Mouse (Mus musculus) forebrain, postnatal 0 days (tissue): Measurements from ENCODE around the gene Cd320. TPM values are rescaled to one million over a fixed set of nuclear protein-coding genes. Genes with fewer than 3 reads are reported as not detected.
"Not testable (repeated sequence)": the region's sequence is repeated elsewhere in the genome, so short reads cannot be mapped to it uniquely, and the experiment has no call there.

ENCODE experiments used
- ATAC-seq: fragments of 200-750 bp; cut with Nextera tagmentation; 2 replicates; pipeline ENCODE4 v1.8.0; 2017; ENCODE audit warnings: mild to moderate bottlenecking, moderate library complexity
- DNase-seq: peaks from one replicate; pipeline ENCODE4 v3.0.0-alpha.2; 2015
- H3K27ac ChIP-seq: fragments of 300-500 bp; sonication (generic); 2 replicates; pipeline ENCODE4 v1.5.1; 2014; ENCODE audit warnings: low read depth, mild to moderate bottlenecking, antibody characterized with exemption, low read length, moderate library complexity, mixed read lengths
- H3K27me3 ChIP-seq: fragments of 300-500 bp; sonication (generic); 2 replicates; pipeline ENCODE4 v1.6.1; 2014; ENCODE audit warnings: mild to moderate bottlenecking, low read length, mixed read lengths; ENCODE audit not compliant: insufficient read depth
- H3K36me3 ChIP-seq: fragments of 300-500 bp; sonication (generic); 2 replicates; pipeline ENCODE4 v1.6.1; 2014; ENCODE audit warnings: mild to moderate bottlenecking, moderate library complexity; ENCODE audit not compliant: insufficient read depth
- H3K4me1 ChIP-seq: fragments of 300-500 bp; sonication (generic); 2 replicates; pipeline ENCODE4 v1.6.1; 2014; ENCODE audit warnings: antibody characterized with exemption; ENCODE audit not compliant: insufficient read depth
- H3K4me2 ChIP-seq: fragments of 300-500 bp; sonication (generic); 2 replicates; pipeline ENCODE4 v1.6.1; 2014; ENCODE audit warnings: low read depth, mild to moderate bottlenecking, moderate library complexity
- H3K4me3 ChIP-seq: fragments of 300-500 bp; sonication (generic); 2 replicates; pipeline ENCODE4 v1.5.1; 2014; ENCODE audit warnings: low read depth, low read length, mixed read lengths
- H3K9ac ChIP-seq: fragments of 300-500 bp; sonication (generic); 2 replicates; pipeline ENCODE4 v1.6.1; 2014; ENCODE audit warnings: mild to moderate bottlenecking
- H3K9me3 ChIP-seq: fragments of 300-500 bp; sonication (generic); 2 replicates; pipeline ENCODE4 v1.6.1; 2016; ENCODE audit warnings: low read length
- CTCF ChIP-seq: sonication (generic); IDR thresholded peaks from 2 replicates; pipeline ENCODE4 v1.5.1; 2016; ENCODE audit warnings: antibody characterized with exemption, control low read depth, low read depth
- WGBS: fragments of 180-500 bp; shearing (Covaris S2); extraction: QIAGEN DNeasy Blood & Tissue Kit; methylation state at CpG from one replicate; pipeline ENCODE4 v1.1.7; 2014; 5-methylcytosine and 5-hydroxymethylcytosine counted together
- microRNA-seq, 2 experiments: library from miRNA; unstranded; fragments of <30 nt; microRNA quantifications; one replicate each; pipeline ENCODE4; 2016
- polyA plus RNA-seq: library from polyadenylated mRNA; unstranded; fragments of >200 nt; fragmentation: Nextera tagmentation; extraction: Ambion mirVana; gene quantifications from 2 replicates; pipeline ENCODE4 v1.2.1, GENCODE M21; 2015
- total RNA-seq: library from RNA; depleted of rRNA; stranded (reverse); fragments of >200 nt; gene quantifications from 2 replicates; pipeline ENCODE4 v1.2.3, GENCODE M21; 2014; rRNA removed

Gene Cd320
- total and polyA plus RNA-seq, 2 experiments from 2014 or later: 17.2 to 50.3 TPM

GRCm38 (mm10) chr17:33890533-33891059, 47.7 kb downstream of the Cd320 start, which contains the start of gene Kifc1:
Kifc1 (minus strand) TSS chr17:33890661.
- Histone ChIP-seq H3K4me2 (peak within 1 kb of the TSS; percentile 71), H3K4me1 (no peaks in the 10 kb centered on the region), H3K9me3 (no peaks in the 10 kb centered on the region), H3K4me3 (peak within 1 kb of the TSS; percentile 44), H3K9ac (peak within 1 kb of the TSS; percentile 6), H3K27me3 (no peaks in the 10 kb centered on the region), H3K36me3 (no peaks in the 10 kb centered on the region), H3K27ac (no peak within 1 kb of the TSS)
- TF ChIP-seq CTCF: peak; percentile 99
- ATAC-seq (peak; percentile 100), DNase-seq (peak; percentile 100)
- under 1% methylated on average over 49 of the region's 49 CpGs for WGBS

DNA sequence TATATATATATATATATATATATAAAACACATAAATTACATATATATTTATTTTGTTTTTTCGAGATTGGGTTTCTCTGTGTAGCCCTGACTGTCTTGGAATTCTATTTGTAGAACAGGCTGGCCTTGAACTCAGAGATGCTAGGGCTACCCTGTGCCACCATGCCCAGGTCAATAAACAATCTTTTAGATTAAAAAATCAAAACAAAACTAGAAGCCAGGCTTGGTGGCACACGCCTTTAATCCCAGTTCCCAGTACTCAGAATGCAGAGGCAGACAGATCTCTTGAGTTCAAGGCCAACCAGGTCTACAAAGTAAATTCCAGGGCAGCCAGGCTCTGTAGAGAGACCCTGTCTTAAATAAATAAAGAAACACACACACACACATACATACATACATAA, 48.5 kb downstream of the Cd320 start:
- H3K36me3 ChIP-seq: no peaks in the 10 kb centered on the region
- H3K4me3 ChIP-seq: no peak overlapping the region
- H3K9ac ChIP-seq: no peak overlapping the region
- WGBS: 70% methylated on average over 2 of the region's 2 CpGs
- H3K4me1 ChIP-seq: no peaks in the 10 kb centered on the region
- H3K9me3 ChIP-seq: no peaks in the 10 kb centered on the region
- ATAC-seq (no peak), DNase-seq (no peak)
- no peak overlapping the region for H3K27ac ChIP-seq
- no peak for TF ChIP-seq CTCF
- no peaks in the 10 kb centered on the region for H3K27me3 ChIP-seq
- no peak overlapping the region for H3K4me2 ChIP-seq

DNA sequence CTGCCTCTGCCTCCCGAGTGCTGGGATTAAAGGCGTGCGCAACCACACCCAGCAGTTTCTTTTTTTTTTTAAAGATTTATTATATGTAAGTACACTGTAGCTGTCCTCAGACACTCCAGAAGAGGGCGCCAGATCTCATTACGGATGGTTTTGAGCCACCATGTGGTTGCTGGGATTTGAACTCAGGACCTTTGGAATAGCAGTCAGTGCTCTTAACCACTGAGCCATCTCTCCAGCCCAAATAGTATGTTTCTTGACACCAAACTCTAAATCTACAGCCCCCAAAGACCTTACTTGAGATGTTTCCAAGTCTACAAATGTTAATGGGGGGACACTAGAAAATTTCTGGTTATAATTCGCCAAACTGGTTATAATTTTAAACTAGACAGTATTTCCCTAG, 49.0 kb downstream of the Cd320 start:
- DNase-seq, H3K4me1 ChIP-seq, H3K9me3 ChIP-seq, H3K27me3 ChIP-seq, H3K27ac ChIP-seq, H3K4me2 ChIP-seq, H3K9ac ChIP-seq, H3K36me3 ChIP-seq, H3K4me3 ChIP-seq, ATAC-seq: not testable (repeated sequence)
- TF ChIP-seq CTCF: 0 out of 2 replicates have a peak, but pooled peaks have one; percentile 3
- 75% methylated on average over 6 of the region's 6 CpGs for WGBS

DNA sequence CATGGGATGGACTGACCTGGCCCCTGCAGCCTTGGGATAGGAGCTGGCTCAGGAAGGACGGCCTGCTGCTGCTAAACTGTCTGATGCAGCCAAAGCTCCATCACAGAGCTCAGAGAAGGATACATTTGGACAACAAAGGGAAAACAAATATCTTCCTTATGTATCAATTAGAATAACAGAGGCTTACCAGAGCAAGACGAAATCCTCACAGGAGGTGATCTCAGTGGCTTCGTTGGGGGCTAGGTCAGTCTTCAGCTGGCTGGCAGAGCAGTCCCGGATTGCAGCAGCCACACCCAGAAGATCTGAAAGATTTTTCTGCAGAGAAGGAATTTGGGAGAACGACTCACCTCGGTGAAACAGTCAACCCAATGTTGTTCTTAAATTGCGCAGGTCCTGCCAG, 49.5 kb downstream of the Cd320 start:
- Histone ChIP-seq H3K4me2 (no peak overlapping the region), H3K27ac (no peak overlapping the region), H3K4me3 (no peak overlapping the region), H3K27me3 (no peaks in the 10 kb centered on the region), H3K9me3 (no peaks in the 10 kb centered on the region), H3K9ac (no peak overlapping the region), H3K4me1 (no peaks in the 10 kb centered on the region), H3K36me3 (no peaks in the 10 kb centered on the region)
- ATAC-seq: no peak
- TF ChIP-seq CTCF: no peak
- 29% methylated on average over 7 of the region's 7 CpGs for WGBS
- no peak for DNase-seq

- not testable (repeated sequence) for ATAC-seq, H3K36me3 ChIP-seq, H3K27ac ChIP-seq, H3K4me3 ChIP-seq, DNase-seq, H3K4me1 ChIP-seq, H3K9me3 ChIP-seq, H3K9ac ChIP-seq, H3K4me2 ChIP-seq, H3K27me3 ChIP-seq
- WGBS: 83% methylated on average over 4 of the region's 4 CpGs
Measured at GRCm38 (mm10) chr17:33893011-33893410, 50.1 kb downstream of the Cd320 start.

DNA sequence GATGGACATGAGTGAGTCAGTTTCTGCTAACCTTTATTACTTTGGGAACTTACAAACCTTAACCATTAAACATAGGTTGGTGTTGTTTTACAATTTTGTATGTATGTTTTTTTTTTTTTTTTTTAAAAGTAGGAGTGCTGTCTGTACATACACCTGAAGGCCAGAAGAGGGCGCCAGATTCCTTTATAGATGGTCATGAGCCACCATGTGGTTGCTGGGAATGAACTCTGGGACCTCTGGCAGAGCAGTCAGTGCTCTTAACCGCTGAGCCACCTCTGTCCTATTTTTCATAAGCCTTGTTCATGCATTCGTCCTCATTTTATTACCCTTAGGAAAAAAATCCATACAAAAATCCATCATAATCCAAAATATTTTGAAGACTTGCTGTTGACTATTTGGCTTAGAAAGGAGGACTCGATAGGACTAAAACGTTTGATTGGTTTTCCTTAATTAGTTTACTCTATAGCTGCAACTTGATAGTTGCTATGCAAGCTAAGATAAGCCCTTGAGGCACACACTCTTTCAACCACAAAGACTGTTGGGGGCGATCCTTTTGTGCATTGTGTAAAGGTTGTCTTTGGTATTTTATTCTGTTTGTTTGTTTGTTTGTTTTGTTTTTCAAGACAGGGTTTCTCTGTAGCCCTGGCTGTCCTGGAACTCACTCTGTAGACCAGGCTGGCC, 54.4 kb downstream of the Cd320 start:
- Histone ChIP-seq H3K27me3 (no peaks in the 10 kb centered on the region), H3K27ac (no peak overlapping the region), H3K9me3 (no peaks in the 10 kb centered on the region), H3K9ac (no peak overlapping the region), H3K4me3 (no peak overlapping the region), H3K36me3 (no peaks in the 10 kb centered on the region), H3K4me2 (no peak overlapping the region), H3K4me1 (no peaks in the 10 kb centered on the region)
- peak; percentile 57 for DNase-seq
- ATAC-seq: no peak
- TF ChIP-seq CTCF: peak; percentile 62
- 43% methylated on average over 6 of the region's 6 CpGs for WGBS

- not testable (repeated sequence) for H3K4me2 ChIP-seq, ATAC-seq, H3K4me3 ChIP-seq, H3K9me3 ChIP-seq, H3K4me1 ChIP-seq, H3K36me3 ChIP-seq, H3K27me3 ChIP-seq, H3K27ac ChIP-seq, H3K9ac ChIP-seq, DNase-seq
- WGBS: 89% methylated on average over 4 of the region's 4 CpGs
Measured at GRCm38 (mm10) chr17:33898193-33898592, 55.3 kb downstream of the Cd320 start.

Small RNA genes lying within 50 kb of the gene (microRNA-seq; reads per million reads assigned to microRNA genes)
- gene Gm27740: 0 reads per million in 2 experiments

Other genes with a start within 250 kb of the Cd320 start
- gene Zfp414, start 214.0 kb upstream of the Cd320 start, total RNA-seq: 31.2 and 58.8 TPM in 2 replicates
- 71.8 and 72.0 TPM in 2 replicates for gene Zfp414, start 214.0 kb upstream of the Cd320 start, polyA plus RNA-seq
- gene Pram1, start 205.0 kb upstream of the Cd320 start, total RNA-seq: not detected in 2 replicates
- 0.14 and 0.30 TPM in 2 replicates for gene Pram1, start 205.0 kb upstream of the Cd320 start, polyA plus RNA-seq
- 73.6 and 87.1 TPM in 2 replicates for gene Hnrnpm, start 156.2 kb upstream of the Cd320 start, total RNA-seq
- 135 and 151 TPM in 2 replicates for gene Hnrnpm, start 156.2 kb upstream of the Cd320 start, polyA plus RNA-seq
- gene March2, start 124.4 kb upstream of the Cd320 start, total RNA-seq: 96.5 and 102 TPM in 2 replicates
- gene March2, start 124.4 kb upstream of the Cd320 start, polyA plus RNA-seq: 72.5 and 77.6 TPM in 2 replicates
- 78.1 and 106 TPM in 2 replicates for gene Rab11b, start 82.6 kb upstream of the Cd320 start, total RNA-seq
- gene Rab11b, start 82.6 kb upstream of the Cd320 start, polyA plus RNA-seq: 527 and 560 TPM in 2 replicates
- 13.2 and 17.2 TPM in 2 replicates for gene Angptl4, start 61.3 kb upstream of the Cd320 start, total RNA-seq
- gene Angptl4, start 61.3 kb upstream of the Cd320 start, polyA plus RNA-seq: 24.4 and 25.2 TPM in 2 replicates
- gene Kank3, start 32.6 kb upstream of the Cd320 start, total RNA-seq: 36.5 and 42.7 TPM in 2 replicates
- 35.8 and 43.4 TPM in 2 replicates for gene Kank3, start 32.6 kb upstream of the Cd320 start, polyA plus RNA-seq
- gene Rps28, start 18.5 kb upstream of the Cd320 start, total RNA-seq: 589 and 1,055 TPM in 2 replicates
- 603 and 823 TPM in 2 replicates for gene Rps28, start 18.5 kb upstream of the Cd320 start, polyA plus RNA-seq
- 258 and 291 TPM in 2 replicates for gene Ndufa7, start 18.5 kb upstream of the Cd320 start, total RNA-seq
- gene Ndufa7, start 18.5 kb upstream of the Cd320 start, polyA plus RNA-seq: 529 and 626 TPM in 2 replicates
- gene Gm7029, start 30.7 kb downstream of the Cd320 start, total RNA-seq: not detected in 2 replicates
- not detected in 2 replicates for gene Gm7029, start 30.7 kb downstream of the Cd320 start, polyA plus RNA-seq
- gene Kifc1, start 47.6 kb downstream of the Cd320 start, total RNA-seq: 4.3 and 4.7 TPM in 2 replicates
- 1.3 and 1.4 TPM in 2 replicates for gene Kifc1, start 47.6 kb downstream of the Cd320 start, polyA plus RNA-seq
- not detected in 2 replicates for gene Platr17, start 62.0 kb downstream of the Cd320 start, total RNA-seq
- gene Platr17, start 62.0 kb downstream of the Cd320 start, polyA plus RNA-seq: 1.9 and 2.0 TPM in 2 replicates
- gene Daxx, start 66.3 kb downstream of the Cd320 start, total RNA-seq: 70.4 and 77.1 TPM in 2 replicates
- gene Daxx, start 66.3 kb downstream of the Cd320 start, polyA plus RNA-seq: 41.5 and 45.2 TPM in 2 replicates
- gene Tapbp, start 72.8 kb downstream of the Cd320 start, total RNA-seq: 27.2 and 36.0 TPM in 2 replicates
- 25.0 and 26.2 TPM in 2 replicates for gene Tapbp, start 72.8 kb downstream of the Cd320 start, polyA plus RNA-seq
- gene Zbtb22, start 72.8 kb downstream of the Cd320 start, total RNA-seq: 34.4 and 44.0 TPM in 2 replicates
- 20.4 and 22.3 TPM in 2 replicates for gene Zbtb22, start 72.8 kb downstream of the Cd320 start, polyA plus RNA-seq
- 75.7 and 76.3 TPM in 2 replicates for gene Rgl2, start 86.5 kb downstream of the Cd320 start, total RNA-seq
- 24.1 and 27.1 TPM in 2 replicates for gene Rgl2, start 86.5 kb downstream of the Cd320 start, polyA plus RNA-seq
- 57.0 and 78.4 TPM in 2 replicates for gene Pfdn6, start 97.3 kb downstream of the Cd320 start, total RNA-seq
- 173 and 185 TPM in 2 replicates for gene Pfdn6, start 97.3 kb downstream of the Cd320 start, polyA plus RNA-seq
- 18.9 and 21.9 TPM in 2 replicates for gene Wdr46, start 97.6 kb downstream of the Cd320 start, total RNA-seq
- gene Wdr46, start 97.6 kb downstream of the Cd320 start, polyA plus RNA-seq: 15.9 and 23.2 TPM in 2 replicates
- gene B3galt4, start 108.4 kb downstream of the Cd320 start, total RNA-seq: 11.5 and 11.7 TPM in 2 replicates
- gene B3galt4, start 108.4 kb downstream of the Cd320 start, polyA plus RNA-seq: 8.3 and 9.8 TPM in 2 replicates
- 46.2 and 46.8 TPM in 2 replicates for gene Vps52, start 112.7 kb downstream of the Cd320 start, total RNA-seq
- gene Vps52, start 112.7 kb downstream of the Cd320 start, polyA plus RNA-seq: 59.6 and 66.1 TPM in 2 replicates
- gene Rps18, start 112.9 kb downstream of the Cd320 start, total RNA-seq: 1,357 and 2,159 TPM in 2 replicates
- 876 and 1,153 TPM in 2 replicates for gene Rps18, start 112.9 kb downstream of the Cd320 start, polyA plus RNA-seq
- 14.3 and 21.9 TPM in 2 replicates for gene H2-K1, start 157.3 kb downstream of the Cd320 start, total RNA-seq
- 17.3 and 21.2 TPM in 2 replicates for gene H2-K1, start 157.3 kb downstream of the Cd320 start, polyA plus RNA-seq
- 20.7 and 21.4 TPM in 2 replicates for gene Ring1, start 181.6 kb downstream of the Cd320 start, total RNA-seq
- gene Ring1, start 181.6 kb downstream of the Cd320 start, polyA plus RNA-seq: 15.7 and 19.0 TPM in 2 replicates
- gene H2-Ke6, start 185.0 kb downstream of the Cd320 start, total RNA-seq: 39.1 and 58.0 TPM in 2 replicates
- 54.6 and 55.7 TPM in 2 replicates for gene H2-Ke6, start 185.0 kb downstream of the Cd320 start, polyA plus RNA-seq
- gene Slc39a7, start 188.6 kb downstream of the Cd320 start, total RNA-seq: 126 and 161 TPM in 2 replicates
- 124 and 138 TPM in 2 replicates for gene Slc39a7, start 188.6 kb downstream of the Cd320 start, polyA plus RNA-seq
- 56.2 and 60.8 TPM in 2 replicates for gene Rxrb, start 188.7 kb downstream of the Cd320 start, total RNA-seq
- gene Rxrb, start 188.7 kb downstream of the Cd320 start, polyA plus RNA-seq: 58.1 and 58.4 TPM in 2 replicates
- 10.2 and 28.0 TPM in 2 replicates for gene Col11a2, start 196.3 kb downstream of the Cd320 start, total RNA-seq
- gene Col11a2, start 196.3 kb downstream of the Cd320 start, polyA plus RNA-seq: 1.2 and 2.1 TPM in 2 replicates
- gene H2-Oa, start 249.2 kb downstream of the Cd320 start, total RNA-seq: not detected in 2 replicates
- gene H2-Oa, start 249.2 kb downstream of the Cd320 start, polyA plus RNA-seq: 0.13 TPM in 1 of 2 replicates, not detected in the other